Mouse (Mus musculus) embryonic fibroblast, embryonic 13.5 days (primary cell): ENCODE measurements around the gene Sec16b.

ENCODE experiments used
- CTCF ChIP-seq: IDR thresholded peaks from 2 replicates; pipeline ENCODE4 v1.5.1; 2011; ENCODE audit warnings: mild to moderate bottlenecking, control low read depth, low read length, moderate library complexity, borderline replicate concordance; ENCODE audit not compliant: insufficient read depth
- POLR2A ChIP-seq: IDR thresholded peaks from 2 replicates; pipeline ENCODE4 v1.6.1; 2011; ENCODE audit warnings: low read depth, mild to moderate bottlenecking, control low read depth, low read length, moderate library complexity

- no peak for TF ChIP-seq CTCF
- no peak for TF ChIP-seq POLR2A
Observed at GRCm38 (mm10) chr1:157476231-157476630, 30.3 kb upstream of the Sec16b start.
